Mouse (Mus musculus): Measurements from ENCODE around the gene Slfn9.

DNA sequence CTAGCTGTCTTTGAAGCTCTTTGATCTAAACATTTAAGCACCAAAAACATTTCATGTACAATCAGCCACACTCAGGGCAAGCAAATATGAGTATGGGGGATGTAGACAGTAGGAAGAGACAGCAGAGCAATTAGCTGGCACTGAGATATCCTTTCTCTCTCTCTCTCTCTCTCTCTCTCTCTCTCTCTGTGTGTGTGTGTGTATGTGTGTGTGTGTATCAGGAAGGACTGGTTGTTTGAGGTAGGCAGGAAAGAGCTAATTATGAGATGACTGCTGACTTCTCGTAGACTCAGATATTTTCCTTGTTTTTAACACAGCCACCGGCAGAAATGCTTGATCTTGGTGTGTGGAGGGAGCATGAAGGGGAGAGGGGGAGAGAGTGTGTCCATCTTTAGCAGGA lies 29.9 kb downstream of the Slfn9 start:
- TF ChIP-seq CTCF (IDR thresholded peaks at IDR 0.05) (no peak), POLR2A (IDR thresholded peaks at IDR 0.05; ENCODE audit: insufficient read depth, low read depth, low read length) (no peak), EP300 (IDR thresholded peaks at IDR 0.05; ENCODE audit: insufficient read depth, low read depth, low read length) (no peak)

Data from heart, adult 2 months (tissue).